In genomic region chrX:107816726-107817125, GRCm38 (mm10) we compare ENCODE assay signal across 9 mouse cellular contexts. TPM values are rescaled to one million over a fixed set of nuclear protein-coding genes. Genes with fewer than 3 reads are reported as not detected.
DNase-seq lines count a peak whose midpoint lies in the region; ATAC-seq and TF ChIP-seq lines count a peak whose summit lies in the region.
"Had no signal": no experiment of that assay in that cellular context is flagged by ENCODE, and none has a peak within 500 bp of the region (broad histone marks: within the 10 kb centered on the region; RNA-seq: fewer than 3 reads in every experiment).

No protein-coding gene starts in this region.

- no peak for TF ChIP-seq POLR2A in bone marrow macrophage, adult 2 months (IDR thresholded peaks at IDR 0.05; ENCODE audit: borderline replicate concordance, low read depth, low read length)

- H3K9ac ChIP-seq in heart, embryonic 14.5 days (ENCODE audit: low read length) = peak overlapping the region; percentile 62
- no peak overlapping the region for H3K9ac ChIP-seq in hindbrain, postnatal 0 days (replicated peaks; ENCODE audit: low read length)
- H3K9ac ChIP-seq in midbrain, embryonic 12.5 days (replicated peaks) = no peak overlapping the region

- H3K27ac ChIP-seq in heart, embryonic 14.5 days (replicated peaks in 1 of 2; ENCODE audit: control insufficient read depth in 1 of 2, insufficient read depth in 1 of 2, low read depth in 2 of 2, low read length in 2 of 2) = no peak overlapping the region
- H3K27ac ChIP-seq in bone marrow macrophage, adult 2 months (ENCODE audit: insufficient read depth, low read depth, low read length) = no peak overlapping the region
- no peak overlapping the region for H3K27ac ChIP-seq in hindbrain, postnatal 0 days
- H3K27ac ChIP-seq in midbrain, embryonic 12.5 days (replicated peaks) = no peak overlapping the region

- H3K4me1 ChIP-seq in heart, embryonic 14.5 days (ENCODE audit: control insufficient read depth in 2 of 2, insufficient read depth in 2 of 2, low read length in 2 of 2) = no peaks in the 10 kb centered on the region
- no peaks in the 10 kb centered on the region; the same call in 1 of the 2 replicates for H3K4me1 ChIP-seq in bone marrow macrophage, adult 2 months (ENCODE audit: control insufficient read depth, insufficient read depth, low read length)
- no peaks in the 10 kb centered on the region for H3K4me1 ChIP-seq in hindbrain, postnatal 0 days (ENCODE audit: insufficient read depth, low read length)
- no peaks in the 10 kb centered on the region for H3K4me1 ChIP-seq in midbrain, embryonic 12.5 days

- peak overlapping the region; percentile 61 to 68; a peak in 2 of 4 replicates for H3K4me3 ChIP-seq in heart, embryonic 14.5 days (ENCODE audit: control insufficient read depth in 1 of 2, insufficient read depth in 1 of 2, low read depth in 1 of 2, low read length in 2 of 2)
- H3K4me3 ChIP-seq in bone marrow macrophage, adult 2 months (ENCODE audit: insufficient read depth, low read length) = peak overlapping the region; percentile 67; the same call in 1 of the 2 replicates
- H3K4me3 ChIP-seq in hindbrain, postnatal 0 days (ENCODE audit: low read length) = peak overlapping the region; percentile 56
- no peak overlapping the region for H3K4me3 ChIP-seq in midbrain, embryonic 12.5 days

- 70% methylated on average over 6 of the region's 6 CpGs for WGBS in heart, embryonic 14.5 days
- WGBS in hindbrain, postnatal 0 days = 84% methylated on average over 6 of the region's 6 CpGs
- 89% methylated on average over 6 of the region's 6 CpGs for WGBS in midbrain, embryonic 12.5 days

- intact Hi-C loops in heart, postnatal 14 days (cut with DNase I) = loop anchor here (2.0 to 10.0 kb wide), 2 partner anchors 720 to 1198 kb away; partner anchors contain the start of gene Hmgn5

- H3K4me2 ChIP-seq in heart, embryonic 14.5 days (ENCODE audit: low read length) = peak overlapping the region; percentile 59
- H3K4me2 ChIP-seq in hindbrain, postnatal 0 days (ENCODE audit: low read depth, low read length) = peak overlapping the region; percentile 58
- peak overlapping the region; percentile 53 for H3K4me2 ChIP-seq in midbrain, embryonic 12.5 days (replicated peaks)

- no peaks in the 10 kb centered on the region for H3K27me3 ChIP-seq in heart, embryonic 14.5 days (ENCODE audit: control insufficient read depth, insufficient read depth, low read length)
- H3K27me3 ChIP-seq in hindbrain, postnatal 0 days (ENCODE audit: insufficient read depth, low read length) = no peaks in the 10 kb centered on the region
- no peaks in the 10 kb centered on the region for H3K27me3 ChIP-seq in midbrain, embryonic 12.5 days

- DNase-seq in heart, postnatal 14 days = no peak
- no peak for DNase-seq in hindbrain, postnatal 0 days (ENCODE audit: low spot score)
- DNase-seq in frontal cortex, postnatal 10 days (ENCODE audit: low spot score in 2 of 2) = no peak
- no peak for DNase-seq in urinary bladder, postnatal 10 days (ENCODE audit: low spot score)
- no peak for DNase-seq in adrenal gland, adult 8-10 months

- no peaks in the 10 kb centered on the region for H3K9me3 ChIP-seq in heart, embryonic 14.5 days (ENCODE audit: control insufficient read depth, low read length)
- no peaks in the 10 kb centered on the region for H3K9me3 ChIP-seq in hindbrain, postnatal 0 days (ENCODE audit: low read length)
- H3K9me3 ChIP-seq in midbrain, embryonic 12.5 days = no peaks in the 10 kb centered on the region

- no peak for TF ChIP-seq CTCF in bone marrow macrophage, adult 2 months (IDR thresholded peaks at IDR 0.05; ENCODE audit: low read depth, low read length)
- TF ChIP-seq CTCF in hindbrain, postnatal 0 days (IDR thresholded peaks at IDR 0.05; ENCODE audit: low read depth) = no peak

- H3K36me3 ChIP-seq in heart, embryonic 14.5 days (ENCODE audit: control insufficient read depth, insufficient read depth, low read length) = no peaks in the 10 kb centered on the region
- H3K36me3 ChIP-seq in hindbrain, postnatal 0 days (ENCODE audit: insufficient read depth, low read length) = no peaks in the 10 kb centered on the region
- no peaks in the 10 kb centered on the region for H3K36me3 ChIP-seq in midbrain, embryonic 12.5 days

- no peak for ATAC-seq in heart, embryonic 14.5 days (ENCODE audit: insufficient number of reproducible peaks, insufficient read depth, low FRiP score, low read depth)
- no peak for ATAC-seq in hindbrain, postnatal 0 days
- ATAC-seq in midbrain, embryonic 12.5 days (ENCODE audit: low FRiP score, low read depth) = no peak

RNA-seq across cellular contexts. Expression of gene 2610002M06Rik, which starts 0.6 kb away (rescaled TPM):
- polyA plus RNA-seq in heart, embryonic 14.5 days (2014; fragmentation: Nextera tagmentation; extraction: Ambion mirVana) = 15.3 and 15.6 TPM in 2 replicates
- 1 to 10 TPM; 6.5 to 6.8 TPM for total RNA-seq in heart, postnatal 14 days (2021)
- polyA plus RNA-seq in bone marrow macrophage, adult 2 months (2012; ENCODE audit: insufficient read depth, insufficient read length, missing spikeins) = 9.0 and 10.6 TPM in 2 replicates
- 25.6 and 27.1 TPM in 2 replicates for total RNA-seq in hindbrain, postnatal 0 days (2014; rRNA removed)
- 17.5 TPM in 2 replicates for polyA plus RNA-seq in hindbrain, postnatal 0 days (2015; fragmentation: Nextera tagmentation; extraction: Ambion mirVana)
- polyA plus RNA-seq in midbrain, embryonic 12.5 days (2016; fragmentation: Nextera tagmentation; extraction: Ambion mirVana) = 9.4 and 10.8 TPM in 2 replicates
- 10 to 100 TPM; 11.8 to 15.0 (median 13.0) TPM for total RNA-seq in adrenal gland, adult 8-10 months (2022)

RNA-seq across cellular contexts. Expression of gene Tent5d, which starts 24.3 kb away (rescaled TPM):
- 0.90 and 2.1 TPM in 2 replicates for polyA plus RNA-seq in heart, embryonic 14.5 days (2014; fragmentation: Nextera tagmentation; extraction: Ambion mirVana)
- total RNA-seq in heart, postnatal 14 days (2021) = not detected
- not detected in 2 replicates for polyA plus RNA-seq in bone marrow macrophage, adult 2 months (2012; ENCODE audit: insufficient read depth, insufficient read length, missing spikeins)
- total RNA-seq in hindbrain, postnatal 0 days (2014; rRNA removed) = 0.05 and 0.11 TPM in 2 replicates
- 0.08 TPM in 1 of 2 replicates, not detected in the other for polyA plus RNA-seq in hindbrain, postnatal 0 days (2015; fragmentation: Nextera tagmentation; extraction: Ambion mirVana)
- 0.20 TPM in 1 of 2 replicates, not detected in the other for polyA plus RNA-seq in midbrain, embryonic 12.5 days (2016; fragmentation: Nextera tagmentation; extraction: Ambion mirVana)
- total RNA-seq in adrenal gland, adult 8-10 months (2022) = not detected
- total RNA-seq: heart, postnatal 36 days had no signal
